Mouse (Mus musculus): ENCODE data around the gene Ctsa. TPM values are rescaled to one million over a fixed set of nuclear protein-coding genes. Genes with fewer than 3 reads are reported as not detected.

The Ctsa gene
- polyA plus RNA-seq (2015; fragmentation: Nextera tagmentation; extraction: Ambion mirVana): 418 and 551 TPM in 2 replicates

- Histone ChIP-seq H3K4me1 (ENCODE audit: control insufficient read depth, insufficient read depth, low read length) (peaks cover 15% of the 10 kb centered on the region), H3K36me3 (ENCODE audit: control insufficient read depth, insufficient read depth, low read length) (peaks cover 11% of the 10 kb centered on the region), H3K4me2 (ENCODE audit: low read depth, low read length) (peak within 1 kb of the TSS; percentile 99), H3K9me3 (ENCODE audit: control insufficient read depth, low read length) (no peaks in the 10 kb centered on the region), H3K9ac (ENCODE audit: low read depth, low read length) (peak within 1 kb of the TSS; percentile 87), H3K27ac (ENCODE audit: low read length) (peak within 1 kb of the TSS; percentile 95), H3K4me3 (ENCODE audit: low read length) (peak within 1 kb of the TSS; percentile 77), H3K27me3 (replicated peaks; ENCODE audit: control insufficient read depth, insufficient read depth, low read length) (no peaks in the 10 kb centered on the region)
- ATAC-seq: peak; percentile 77
- under 1% methylated on average over 35 of the region's 35 CpGs for WGBS
Observed at GRCm38 (mm10) chr2:164832748-164833301, at the start of gene Ctsa. Gene Ctsa, plus strand, starts transcription at chr2:164832873.

- 75% methylated on average over 7 of the region's 7 CpGs for WGBS
- H3K4me1 ChIP-seq (ENCODE audit: control insufficient read depth, insufficient read depth, low read length): peaks cover 20% of the 10 kb centered on the region
- H3K4me3 ChIP-seq (ENCODE audit: low read length): no peak overlapping the region
- no peak for ATAC-seq
- H3K9me3 ChIP-seq (ENCODE audit: control insufficient read depth, low read length): no peaks in the 10 kb centered on the region
- H3K27me3 ChIP-seq (replicated peaks; ENCODE audit: control insufficient read depth, insufficient read depth, low read length): no peaks in the 10 kb centered on the region
- 0 out of 2 replicates have a peak, but pooled peaks cover 3% of the 10 kb centered on the region for H3K36me3 ChIP-seq (ENCODE audit: control insufficient read depth, insufficient read depth, low read length)
- no peak overlapping the region for H3K27ac ChIP-seq (ENCODE audit: low read length)
- H3K9ac ChIP-seq (ENCODE audit: low read depth, low read length): no peak overlapping the region
- no peak overlapping the region for H3K4me2 ChIP-seq (ENCODE audit: low read depth, low read length)
Observed at GRCm38 (mm10) chr2:164783926-164784581, 48.6 kb upstream of the Ctsa start.

DNA sequence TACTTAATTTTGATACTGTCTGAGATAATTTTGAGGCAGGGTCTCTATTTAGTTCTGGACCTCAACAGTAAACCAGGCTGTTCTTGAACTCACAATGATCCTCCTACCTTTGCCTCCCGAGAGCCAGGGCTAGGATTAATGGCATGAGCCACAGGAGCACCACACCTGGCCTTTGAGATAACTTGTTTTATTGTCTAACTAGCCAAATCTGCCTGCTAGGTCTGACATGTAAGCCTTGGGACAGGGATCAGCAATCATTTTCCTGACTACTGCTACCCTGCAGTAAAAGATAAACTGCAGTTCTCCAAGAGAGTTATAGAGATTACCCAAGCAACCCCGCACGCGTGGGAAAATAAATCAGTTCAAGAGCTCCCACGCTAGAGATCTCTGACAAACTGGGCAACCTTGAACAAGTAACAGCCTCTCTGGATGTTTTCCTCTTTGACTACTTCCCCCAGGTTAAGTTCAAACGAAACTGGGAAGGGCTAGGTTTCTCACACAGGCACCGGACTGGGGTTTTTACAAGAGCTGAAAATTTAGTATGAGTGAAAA, 47.7 kb upstream of the Ctsa start:
- ATAC-seq: 0 out of 2 replicates have a peak, but pooled peaks have one; percentile 0
- Histone ChIP-seq H3K4me2 (ENCODE audit: low read depth, low read length) (peak overlapping the region; percentile 64), H3K4me3 (ENCODE audit: low read length) (peak overlapping the region; percentile 66), H3K4me1 (ENCODE audit: control insufficient read depth, insufficient read depth, low read length) (peaks cover 20% of the 10 kb centered on the region), H3K9ac (ENCODE audit: low read depth, low read length) (peak overlapping the region; percentile 87), H3K9me3 (ENCODE audit: control insufficient read depth, low read length) (no peaks in the 10 kb centered on the region), H3K27ac (ENCODE audit: low read length) (peak overlapping the region; percentile 96), H3K36me3 (ENCODE audit: control insufficient read depth, insufficient read depth, low read length) (0 out of 2 replicates have a peak, but pooled peaks cover 3% of the 10 kb centered on the region), H3K27me3 (replicated peaks; ENCODE audit: control insufficient read depth, insufficient read depth, low read length) (no peaks in the 10 kb centered on the region)
- 3% methylated on average over 7 of the region's 7 CpGs for WGBS

GRCm38 (mm10) chr2:164785481-164786387, 46.9 kb upstream of the Ctsa start, which contains the start of gene Snx21:
Gene Snx21, plus strand, starts transcription at chr2:164785823.
- peak within 1 kb of the TSS; percentile 66 for H3K4me3 ChIP-seq (ENCODE audit: low read length)
- WGBS: under 1% methylated on average over 83 of the region's 89 CpGs
- peaks cover 20% of the 10 kb centered on the region for H3K4me1 ChIP-seq (ENCODE audit: control insufficient read depth, insufficient read depth, low read length)
- peak; percentile 95 for ATAC-seq
- H3K9me3 ChIP-seq (ENCODE audit: control insufficient read depth, low read length): no peaks in the 10 kb centered on the region
- H3K27ac ChIP-seq (ENCODE audit: low read length): peak within 1 kb of the TSS; percentile 96
- H3K4me2 ChIP-seq (ENCODE audit: low read depth, low read length): peak within 1 kb of the TSS; percentile 64
- 0 out of 2 replicates have a peak, but pooled peaks cover 4% of the 10 kb centered on the region for H3K36me3 ChIP-seq (ENCODE audit: control insufficient read depth, insufficient read depth, low read length)
- H3K9ac ChIP-seq (ENCODE audit: low read depth, low read length): peak within 1 kb of the TSS; percentile 87
- H3K27me3 ChIP-seq (replicated peaks; ENCODE audit: control insufficient read depth, insufficient read depth, low read length): no peaks in the 10 kb centered on the region

DNA sequence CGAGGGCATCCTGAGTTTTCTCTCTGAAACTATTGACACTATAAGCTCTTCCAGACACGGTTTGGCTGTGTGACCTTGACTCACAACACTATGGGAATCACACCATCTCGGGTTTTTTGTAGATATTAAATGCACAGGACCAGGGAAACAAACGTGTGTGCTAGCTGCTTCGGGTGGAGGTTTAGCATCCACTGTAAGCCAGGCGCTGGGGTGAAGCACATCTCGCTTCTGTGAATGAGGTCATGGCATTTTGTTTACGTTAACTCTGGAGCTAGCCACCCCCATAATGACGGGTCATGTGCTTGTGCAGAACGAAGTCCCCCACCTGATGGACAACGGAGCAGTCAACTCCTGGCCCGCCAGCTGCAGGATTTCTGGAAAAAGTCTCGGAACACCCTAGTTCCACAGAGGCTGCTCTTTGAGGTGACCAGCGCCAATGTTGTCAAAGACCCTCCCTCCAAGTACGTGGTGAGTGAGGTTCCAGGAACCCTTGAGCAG, 46.2 kb upstream of the Ctsa start:
- ATAC-seq: peak; percentile 19
- Histone ChIP-seq H3K36me3 (ENCODE audit: control insufficient read depth, insufficient read depth, low read length) (peaks cover 9% of the 10 kb centered on the region; the same call in 1 of the 2 replicates), H3K27me3 (replicated peaks; ENCODE audit: control insufficient read depth, insufficient read depth, low read length) (no peaks in the 10 kb centered on the region), H3K9ac (ENCODE audit: low read depth, low read length) (peak overlapping the region; percentile 87), H3K4me3 (ENCODE audit: low read length) (peak overlapping the region; percentile 66), H3K4me1 (ENCODE audit: control insufficient read depth, insufficient read depth, low read length) (peaks cover 20% of the 10 kb centered on the region), H3K4me2 (ENCODE audit: low read depth, low read length) (peak overlapping the region; percentile 64), H3K27ac (ENCODE audit: low read length) (peak overlapping the region; percentile 96), H3K9me3 (ENCODE audit: control insufficient read depth, low read length) (no peaks in the 10 kb centered on the region)
- 11% methylated on average over 15 of the region's 15 CpGs for WGBS

- ATAC-seq: no peak
- Histone ChIP-seq H3K27ac (ENCODE audit: low read length) (peak overlapping the region; percentile 96), H3K4me3 (ENCODE audit: low read length) (peak overlapping the region; percentile 66), H3K36me3 (ENCODE audit: control insufficient read depth, insufficient read depth, low read length) (peaks cover 15% of the 10 kb centered on the region; the same call in 1 of the 2 replicates), H3K4me2 (ENCODE audit: low read depth, low read length) (peak overlapping the region; percentile 64), H3K9me3 (ENCODE audit: control insufficient read depth, low read length) (no peaks in the 10 kb centered on the region), H3K9ac (ENCODE audit: low read depth, low read length) (peak overlapping the region; percentile 87), H3K27me3 (replicated peaks; ENCODE audit: control insufficient read depth, insufficient read depth, low read length) (no peaks in the 10 kb centered on the region), H3K4me1 (ENCODE audit: control insufficient read depth, insufficient read depth, low read length) (peaks cover 20% of the 10 kb centered on the region)
- 83% methylated on average over 3 of the region's 3 CpGs for WGBS
Observed at GRCm38 (mm10) chr2:164787032-164787431, 45.6 kb upstream of the Ctsa start.

- H3K27ac ChIP-seq (ENCODE audit: low read length): no peak overlapping the region
- 77% methylated on average over 10 of the region's 10 CpGs for WGBS
- no peak for ATAC-seq
- H3K4me3 ChIP-seq (ENCODE audit: low read length): no peak overlapping the region
- no peaks in the 10 kb centered on the region for H3K27me3 ChIP-seq (replicated peaks; ENCODE audit: control insufficient read depth, insufficient read depth, low read length)
- H3K9me3 ChIP-seq (ENCODE audit: control insufficient read depth, low read length): no peaks in the 10 kb centered on the region
- H3K4me1 ChIP-seq (ENCODE audit: control insufficient read depth, insufficient read depth, low read length): peaks cover 20% of the 10 kb centered on the region
- peaks cover 16% of the 10 kb centered on the region; the same call in 1 of the 2 replicates for H3K36me3 ChIP-seq (ENCODE audit: control insufficient read depth, insufficient read depth, low read length)
- H3K9ac ChIP-seq (ENCODE audit: low read depth, low read length): no peak overlapping the region
- no peak overlapping the region for H3K4me2 ChIP-seq (ENCODE audit: low read depth, low read length)
Observed at GRCm38 (mm10) chr2:164787779-164788178, 44.9 kb upstream of the Ctsa start.

DNA sequence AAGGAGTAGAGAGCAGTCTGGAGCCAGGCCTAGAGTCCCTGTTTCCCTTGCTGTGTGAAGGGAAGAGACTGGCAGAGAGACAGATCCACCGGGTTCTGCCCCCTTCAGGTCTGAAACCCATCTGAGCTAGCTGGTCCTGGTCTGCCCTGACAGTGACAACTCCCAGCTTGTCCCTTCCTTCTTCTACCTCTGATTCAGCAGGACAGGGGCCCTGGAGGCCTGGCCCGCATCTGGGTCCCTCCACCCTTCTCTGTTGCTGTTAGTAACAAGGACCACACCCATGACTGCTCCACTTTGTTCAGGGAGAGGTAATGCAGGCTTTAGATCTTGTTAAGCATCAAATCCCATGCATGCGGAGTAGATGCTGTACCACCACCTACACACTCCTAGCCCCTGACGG, 44.3 kb upstream of the Ctsa start:
- H3K9ac ChIP-seq (ENCODE audit: low read depth, low read length): no peak overlapping the region
- peaks cover 23% of the 10 kb centered on the region for H3K4me1 ChIP-seq (ENCODE audit: control insufficient read depth, insufficient read depth, low read length)
- no peak overlapping the region for H3K4me3 ChIP-seq (ENCODE audit: low read length)
- no peaks in the 10 kb centered on the region for H3K27me3 ChIP-seq (replicated peaks; ENCODE audit: control insufficient read depth, insufficient read depth, low read length)
- 64% methylated on average over 4 of the region's 4 CpGs for WGBS
- H3K9me3 ChIP-seq (ENCODE audit: control insufficient read depth, low read length): no peaks in the 10 kb centered on the region
- H3K27ac ChIP-seq (ENCODE audit: low read length): no peak overlapping the region
- H3K4me2 ChIP-seq (ENCODE audit: low read depth, low read length): no peak overlapping the region
- peaks cover 20% of the 10 kb centered on the region; the same call in 1 of the 2 replicates for H3K36me3 ChIP-seq (ENCODE audit: control insufficient read depth, insufficient read depth, low read length)
- ATAC-seq: no peak

All from intestine, embryonic 16.5 days (tissue).